Mouse (Mus musculus): ENCODE data around the gene Trmt44.
A peak's percentile ranks its signal among the peaks of the same experiment; 100 is the strongest.
"Not testable (repeated sequence)": the region's sequence is repeated elsewhere in the genome, so short reads cannot be mapped to it uniquely, and the experiment has no call there.

The Trmt44 gene

DNA sequence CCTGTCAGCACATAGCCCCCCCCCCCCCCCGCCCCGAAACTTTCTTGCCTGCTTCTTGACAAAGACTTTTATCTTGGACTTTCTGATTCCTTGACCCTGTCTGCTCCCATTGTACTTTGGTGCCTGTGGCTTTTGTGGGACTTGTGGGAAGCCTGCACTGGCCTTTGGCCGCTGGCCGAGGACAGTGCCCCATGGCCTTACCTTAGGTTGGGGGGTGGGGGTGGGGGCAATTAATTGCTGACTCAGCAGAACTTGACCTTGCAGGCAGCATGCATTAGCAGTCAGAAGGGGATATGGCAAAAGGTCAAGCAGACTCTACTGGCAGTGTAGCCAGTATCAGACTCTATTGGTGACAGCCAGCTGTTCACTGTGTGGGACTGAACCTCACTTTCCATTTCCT, 16.6 kb upstream of the Trmt44 start:
- no peak for DNase-seq (ENCODE audit: low spot score)

DNA sequence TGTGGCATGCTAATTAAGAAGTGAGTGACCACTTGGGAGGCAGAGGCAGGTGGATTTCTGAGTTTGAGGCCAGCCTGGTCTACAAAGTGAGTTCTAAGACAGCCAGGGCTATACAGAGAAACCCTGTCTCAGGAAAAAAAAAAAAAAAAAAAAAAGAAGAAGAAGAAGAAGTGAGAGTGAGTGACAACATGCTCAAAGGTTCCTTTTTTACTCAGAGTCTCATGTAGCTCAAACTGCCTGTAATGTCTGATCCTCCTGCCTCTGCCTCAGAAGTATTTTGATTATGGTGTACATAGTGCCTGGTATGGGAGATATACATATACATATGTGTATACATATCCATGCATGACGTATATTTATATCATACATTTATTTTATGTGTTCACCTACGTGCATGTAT, 9.4 kb upstream of the Trmt44 start:
- not testable (repeated sequence) for DNase-seq (ENCODE audit: low spot score)

DNA sequence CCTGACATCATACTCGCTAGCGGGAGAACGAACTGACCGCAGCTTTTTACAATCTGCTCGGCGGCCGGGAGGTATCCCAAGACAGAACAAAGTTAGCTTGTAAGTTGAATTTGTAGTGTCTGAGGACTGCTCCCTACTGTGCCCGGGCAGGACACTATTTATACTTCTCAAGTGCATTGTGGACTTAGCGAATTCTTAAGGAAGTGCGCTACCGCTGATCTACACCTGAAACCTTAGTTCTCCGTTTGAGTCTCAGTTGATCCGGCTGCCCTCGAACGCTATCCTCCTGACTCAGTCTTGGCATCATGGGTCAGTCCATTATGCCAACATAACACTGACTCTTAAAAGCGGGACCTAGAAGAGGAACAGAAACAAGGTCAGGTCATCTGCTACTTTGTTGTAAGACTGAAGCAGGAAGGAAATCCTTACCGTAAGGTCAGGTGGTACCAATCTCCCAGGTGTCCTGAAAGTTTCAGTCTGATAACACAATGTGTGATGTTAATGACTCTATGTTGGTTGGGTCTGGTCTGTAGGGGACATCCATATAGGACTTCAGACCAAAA, 8.4 kb upstream of the Trmt44 start:
- no peak for DNase-seq (ENCODE audit: low spot score)

DNA sequence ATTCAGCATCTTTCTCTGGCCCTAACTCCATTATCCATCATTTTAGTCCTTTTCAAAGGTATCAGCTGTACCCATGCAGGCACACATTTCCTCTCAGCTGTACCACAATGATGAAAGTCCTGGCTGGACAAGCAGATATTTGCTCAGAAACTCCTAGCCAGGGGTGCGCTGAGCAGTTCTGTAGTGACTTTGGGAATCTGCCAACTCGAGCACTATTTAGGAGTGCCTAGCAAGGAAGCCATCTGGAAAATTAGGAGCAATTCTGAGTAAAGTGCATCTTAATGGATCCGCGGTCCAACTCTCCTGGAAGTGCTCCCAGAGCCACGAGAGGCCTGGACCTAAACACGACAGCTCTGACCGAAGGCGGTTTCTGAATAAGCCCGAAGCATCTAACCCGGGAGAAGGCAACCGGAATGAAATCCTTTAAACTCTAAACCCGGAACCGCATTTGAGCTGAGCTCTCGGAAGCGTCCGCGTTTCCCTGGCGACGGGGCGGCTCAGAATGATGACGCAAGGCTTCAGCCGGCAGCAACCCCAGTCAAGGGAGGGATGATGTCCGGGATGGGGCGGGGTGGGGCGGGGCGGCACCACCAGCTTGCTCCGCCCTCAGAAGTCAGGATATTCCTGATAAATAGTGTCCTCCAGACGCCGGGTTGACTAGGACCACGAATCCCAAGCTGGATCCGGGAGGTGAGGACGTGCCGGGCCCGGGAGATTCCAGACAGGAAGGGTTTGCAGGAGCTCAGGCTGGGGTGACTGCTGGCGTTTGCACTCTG, 7.8 kb upstream of the Trmt44 start, which contains the start of gene Acox3:
Acox3 (plus strand) TSS at position 596 of the 776 bp plus-strand sequence.
- DNase-seq (ENCODE audit: low spot score), result peak; percentile 99

- DNase-seq (ENCODE audit: low spot score), result peak; percentile 53
Measured at GRCm38 (mm10) chr5:35580156-35580922, 5.5 kb upstream of the Trmt44 start.

DNA sequence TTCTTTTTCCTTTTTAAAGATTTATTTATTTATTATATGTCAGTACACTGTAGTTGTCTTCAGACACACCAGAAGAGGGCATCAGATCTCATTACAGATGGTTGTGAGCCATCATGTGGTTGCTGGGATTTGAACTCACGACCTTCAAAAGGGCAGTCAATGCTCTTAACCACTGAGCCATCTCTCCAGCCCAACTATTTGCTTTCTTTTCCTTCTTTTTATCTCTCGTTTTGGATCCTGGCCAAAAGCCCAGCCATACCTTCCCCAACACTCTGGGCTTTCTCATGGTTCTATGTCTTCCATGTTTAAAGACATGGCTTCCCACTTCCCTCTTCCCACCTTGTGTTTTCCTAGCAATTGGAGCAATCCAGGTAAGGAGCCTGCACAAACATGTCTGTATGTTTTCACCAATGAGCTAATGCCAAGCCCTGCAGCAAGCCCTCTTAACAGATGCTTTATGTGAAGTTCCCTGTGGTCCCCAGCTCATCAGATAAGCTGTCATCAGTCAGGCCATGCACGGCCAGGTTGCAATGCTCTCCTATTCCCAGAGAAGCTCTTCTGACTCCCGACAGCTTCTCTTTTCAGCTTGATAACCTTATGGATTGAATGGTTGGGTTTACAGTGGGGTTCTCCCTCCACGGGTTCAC, 4.5 kb upstream of the Trmt44 start:
- DNase-seq (ENCODE audit: low spot score), result no peak

GRCm38 (mm10) chr5:35578411-35578810, 3.5 kb upstream of the Trmt44 start:
- peak; percentile 75 for DNase-seq (ENCODE audit: low spot score)

DNA sequence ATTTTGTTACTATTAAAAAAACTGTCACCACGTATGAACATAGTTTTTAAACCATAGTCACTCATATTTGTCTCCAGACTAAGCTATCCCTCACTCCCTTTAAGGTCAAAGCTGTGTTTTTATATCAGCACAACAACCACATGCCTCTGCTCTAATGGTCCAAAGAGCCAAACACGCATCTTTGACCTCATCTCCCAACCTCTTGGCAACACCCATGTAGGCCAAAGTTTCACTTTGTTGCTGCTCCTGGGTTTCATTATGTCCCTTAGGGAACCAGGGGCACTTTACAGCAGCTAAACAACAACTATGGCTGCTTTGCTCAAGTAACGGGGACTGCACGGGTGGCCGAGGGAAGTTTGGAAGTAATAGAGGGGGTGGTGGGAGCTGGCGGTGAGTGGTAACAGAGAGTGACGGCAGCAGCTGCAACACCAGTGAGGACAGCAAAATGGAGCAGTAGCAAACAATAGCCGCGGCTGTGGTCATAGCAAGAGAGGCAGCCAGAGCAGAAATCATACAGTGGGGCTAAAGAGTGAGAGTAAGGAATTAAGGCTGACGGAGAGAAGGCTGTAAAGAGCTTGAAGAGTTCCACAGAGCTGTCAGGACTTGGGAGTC, 1.6 kb upstream of the Trmt44 start:
- DNase-seq (ENCODE audit: low spot score), result peak; percentile 90

- DNase-seq (ENCODE audit: low spot score), result no peak
Measured at GRCm38 (mm10) chr5:35571546-35571945, 3.3 kb downstream of the Trmt44 start.

DNA sequence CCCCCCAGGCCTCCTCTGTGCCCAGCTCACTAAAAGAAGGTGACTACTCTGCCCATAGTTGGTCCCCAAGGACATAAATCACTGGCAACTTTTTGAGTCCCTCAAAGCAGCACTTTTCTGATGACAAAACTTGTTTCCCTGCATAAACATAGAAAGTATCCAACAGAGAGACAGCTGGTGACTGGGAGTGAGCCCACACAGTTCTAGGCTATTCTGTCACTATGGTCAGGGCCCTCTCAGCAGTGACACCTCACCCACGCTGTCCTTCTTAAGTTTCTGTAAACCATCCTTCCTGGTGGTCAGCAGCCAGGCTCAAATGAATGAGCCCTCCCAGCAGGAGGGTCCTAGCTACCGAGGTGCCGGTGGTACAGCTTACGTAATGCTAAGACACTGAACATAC, 8.2 kb downstream of the Trmt44 start:
- DNase-seq (ENCODE audit: low spot score), result no peak

DNA sequence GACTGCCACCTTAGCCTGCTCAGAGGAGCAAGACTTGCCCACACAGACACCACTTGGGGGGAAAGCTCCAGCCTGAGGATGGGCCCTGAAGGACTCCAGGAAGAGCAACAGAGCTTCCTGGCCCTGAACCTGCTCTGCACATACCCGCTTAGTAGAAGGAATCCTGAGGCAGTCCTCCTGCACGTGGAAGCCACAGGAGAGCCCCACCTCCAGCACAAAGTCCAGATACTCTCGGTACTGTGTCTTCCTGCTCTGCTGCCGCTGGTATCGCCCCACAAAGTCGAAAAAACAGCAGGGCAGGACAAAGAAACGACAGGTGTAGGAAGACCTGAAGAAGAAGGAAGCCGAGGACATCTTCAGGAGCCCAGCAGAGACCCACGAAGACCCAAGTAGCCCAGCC, 9.7 kb downstream of the Trmt44 start:
- DNase-seq (ENCODE audit: low spot score), result no peak

- DNase-seq (ENCODE audit: low spot score), result peak; percentile 79
Measured at GRCm38 (mm10) chr5:35563449-35563848, 11.4 kb downstream of the Trmt44 start.

GRCm38 (mm10) chr5:35562616-35563015, 12.3 kb downstream of the Trmt44 start:
- no peak for DNase-seq (ENCODE audit: low spot score)

DNA sequence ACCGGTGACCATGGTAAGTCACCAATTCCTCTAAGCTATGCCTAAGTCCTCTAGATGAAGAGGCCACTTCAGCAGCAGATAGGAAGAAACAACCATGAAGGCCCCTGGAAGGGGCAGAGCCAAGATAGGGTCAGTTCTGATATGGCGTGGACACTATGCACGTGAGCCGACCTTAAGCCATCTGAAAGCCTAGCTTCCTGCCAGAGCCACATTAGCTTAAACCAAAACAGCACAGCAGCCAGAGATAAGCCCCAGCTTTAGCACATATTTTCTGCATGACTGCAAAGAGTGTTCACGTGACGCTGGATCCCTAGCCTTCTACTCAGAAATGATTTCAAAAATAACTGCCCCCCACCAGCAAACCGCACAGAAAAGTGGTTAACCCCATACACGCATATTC, 15.4 kb downstream of the Trmt44 start:
- no peak for DNase-seq (ENCODE audit: low spot score)

DNA sequence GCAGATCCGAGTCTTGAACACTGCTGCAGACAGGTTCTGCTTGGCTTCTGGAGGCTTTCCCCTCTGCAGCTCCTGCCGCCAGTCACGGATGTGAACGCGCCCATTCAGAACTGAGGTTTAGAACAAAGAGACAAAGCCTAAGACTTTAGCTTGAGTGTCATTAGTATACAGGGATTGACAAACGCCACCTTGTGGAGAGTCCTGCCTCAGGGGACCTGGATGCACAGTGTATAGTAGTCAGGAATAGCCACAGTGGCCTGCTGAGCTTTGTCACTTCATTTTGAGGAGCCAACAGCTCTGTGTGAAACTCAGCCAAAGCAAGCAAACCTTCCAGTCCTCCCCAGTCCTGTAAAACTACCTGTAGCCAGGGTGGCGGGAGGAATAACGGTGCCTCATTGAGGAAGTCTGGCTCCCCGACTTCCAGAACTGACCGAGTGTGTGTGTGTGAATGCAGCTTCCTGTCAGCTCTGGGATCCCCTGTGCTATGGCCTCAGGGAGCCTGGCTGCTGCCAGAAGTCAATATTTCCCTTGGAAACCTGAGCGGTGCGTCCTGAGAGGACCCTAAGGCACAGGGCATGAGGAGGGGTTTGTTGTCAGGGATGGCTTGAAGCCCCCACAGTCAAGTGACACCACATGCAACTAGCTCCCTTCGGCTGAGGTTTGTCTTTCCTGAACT, 16.8 kb downstream of the Trmt44 start:
- DNase-seq (ENCODE audit: low spot score), result peak; percentile 48

GRCm38 (mm10) chr5:35556393-35556792, 18.5 kb downstream of the Trmt44 start:
- no peak for DNase-seq (ENCODE audit: low spot score)

GRCm38 (mm10) chr5:35552838-35553539, 21.9 kb downstream of the Trmt44 start:
- DNase-seq (ENCODE audit: low spot score), result peak; percentile 70

DNA sequence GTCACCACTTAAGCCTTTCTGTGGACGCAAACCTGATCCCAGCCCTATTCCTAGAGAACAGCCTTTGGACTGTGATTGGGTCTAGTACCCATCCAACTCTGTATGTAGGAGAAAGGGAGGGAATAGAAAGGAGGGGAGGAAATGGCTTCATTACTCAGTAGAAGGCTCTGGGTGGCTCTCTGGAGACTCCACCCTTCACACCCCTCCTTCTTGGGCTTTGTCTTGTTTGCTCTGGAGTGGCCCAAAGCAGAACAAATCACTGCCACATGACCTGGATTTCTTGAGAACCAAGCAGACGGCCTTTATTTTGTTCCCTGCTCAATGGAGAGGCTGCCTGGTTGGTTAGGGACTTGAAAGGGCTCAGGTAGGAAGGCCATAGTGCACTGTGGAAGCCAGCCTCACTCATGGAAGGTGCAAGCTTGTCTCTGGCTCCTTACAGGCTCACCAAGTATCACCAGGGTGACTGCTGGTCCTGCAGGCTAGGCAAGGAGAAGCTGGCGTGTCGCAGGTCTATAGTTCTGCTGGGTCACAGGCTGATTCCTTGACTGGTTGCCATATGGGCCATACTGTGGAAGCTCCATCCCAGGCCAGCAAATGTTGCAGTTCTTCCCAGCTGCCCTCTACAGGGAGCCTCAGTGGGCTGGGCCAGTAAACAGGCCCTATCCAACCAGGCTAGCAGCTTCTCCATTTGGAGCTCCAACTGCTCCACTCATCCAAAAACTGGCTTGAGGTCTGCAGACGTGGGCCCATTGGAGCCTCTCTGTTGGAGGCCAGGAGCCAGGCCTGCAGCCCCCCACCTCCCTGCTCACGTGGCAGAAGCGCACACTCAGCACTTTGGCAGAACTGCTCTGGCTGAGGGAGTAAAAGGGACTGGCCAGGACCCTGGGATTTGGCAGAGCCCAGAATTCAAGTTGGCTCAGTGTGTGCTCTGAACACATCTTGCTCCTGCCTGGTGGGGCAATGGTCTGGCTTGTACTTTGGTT, 22.7 kb downstream of the Trmt44 start:
- DNase-seq (ENCODE audit: low spot score), result peak; percentile 93

DNA sequence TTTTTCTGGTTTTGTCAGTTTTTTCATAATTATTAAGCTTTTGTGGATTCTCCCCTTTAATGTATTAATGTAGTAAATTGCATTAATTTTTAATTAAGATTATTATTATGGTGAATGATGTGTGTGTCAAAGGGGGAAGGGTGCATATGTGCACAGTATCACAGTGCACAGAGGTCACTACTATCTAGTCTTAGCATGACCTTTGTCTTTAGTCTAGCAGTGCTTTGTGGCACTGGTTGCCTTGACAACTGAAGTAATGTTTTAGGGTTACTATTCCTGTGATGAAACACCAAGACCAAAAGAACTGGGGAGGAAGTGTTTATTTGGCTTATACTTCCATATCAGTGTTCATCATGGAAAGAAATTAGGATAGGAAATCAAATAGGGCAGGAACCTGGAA, 28.7 kb downstream of the Trmt44 start:
- no peak for DNase-seq (ENCODE audit: low spot score)

All from adipocyte (in vitro differentiated cells).